Mouse (Mus musculus) CH12.LX (cell line): ENCODE measurements around the gene Themis.

Experiments
- BHLHE40 ChIP-seq: IDR thresholded peaks from 2 replicates; pipeline ENCODE4 v1.6.1; 2011; ENCODE audit warnings: mild to moderate bottlenecking, low read depth, low read length, improper control_type of control experiment
- CTCF ChIP-seq, 2 experiments: IDR thresholded peaks in 1 of 2; conservative IDR thresholded peaks in 1 of 2; 2 replicates each; pipeline ENCODE4 v1.5.1; 2011 to 2012; ENCODE audit warnings: low read depth in 2 of 2, low read length in 2 of 2, improper control_type of control experiment in 1 of 2, inconsistent platforms in 1 of 2, mild to moderate bottlenecking in 1 of 2, moderate library complexity in 1 of 2
- HCFC1 ChIP-seq: IDR thresholded peaks from 2 replicates; pipeline ENCODE4 v1.6.1; 2012; ENCODE audit warnings: low read depth, mild to moderate bottlenecking, inconsistent platforms, low read length, improper control_type of control experiment
- UBTF ChIP-seq: IDR thresholded peaks from 2 replicates; pipeline ENCODE4 v1.6.1; 2012; ENCODE audit warnings: low read depth, mild to moderate bottlenecking, inconsistent platforms, low read length, improper control_type of control experiment, moderate library complexity
- USF2 ChIP-seq: conservative IDR thresholded peaks from 2 replicates; pipeline ENCODE4 v1.6.1; 2011; ENCODE audit warnings: low read depth, low read length, improper control_type of control experiment
- ZKSCAN1 ChIP-seq: IDR thresholded peaks from 2 replicates; pipeline ENCODE4 v1.6.1; 2012; ENCODE audit warnings: low read depth, inconsistent platforms, low read length, improper control_type of control experiment, borderline replicate concordance
- ZMIZ1 ChIP-seq: IDR thresholded peaks from 2 replicates; pipeline ENCODE4 v1.6.1; 2012; ENCODE audit warnings: low read depth, mild to moderate bottlenecking, inconsistent platforms, low read length, improper control_type of control experiment

DNA sequence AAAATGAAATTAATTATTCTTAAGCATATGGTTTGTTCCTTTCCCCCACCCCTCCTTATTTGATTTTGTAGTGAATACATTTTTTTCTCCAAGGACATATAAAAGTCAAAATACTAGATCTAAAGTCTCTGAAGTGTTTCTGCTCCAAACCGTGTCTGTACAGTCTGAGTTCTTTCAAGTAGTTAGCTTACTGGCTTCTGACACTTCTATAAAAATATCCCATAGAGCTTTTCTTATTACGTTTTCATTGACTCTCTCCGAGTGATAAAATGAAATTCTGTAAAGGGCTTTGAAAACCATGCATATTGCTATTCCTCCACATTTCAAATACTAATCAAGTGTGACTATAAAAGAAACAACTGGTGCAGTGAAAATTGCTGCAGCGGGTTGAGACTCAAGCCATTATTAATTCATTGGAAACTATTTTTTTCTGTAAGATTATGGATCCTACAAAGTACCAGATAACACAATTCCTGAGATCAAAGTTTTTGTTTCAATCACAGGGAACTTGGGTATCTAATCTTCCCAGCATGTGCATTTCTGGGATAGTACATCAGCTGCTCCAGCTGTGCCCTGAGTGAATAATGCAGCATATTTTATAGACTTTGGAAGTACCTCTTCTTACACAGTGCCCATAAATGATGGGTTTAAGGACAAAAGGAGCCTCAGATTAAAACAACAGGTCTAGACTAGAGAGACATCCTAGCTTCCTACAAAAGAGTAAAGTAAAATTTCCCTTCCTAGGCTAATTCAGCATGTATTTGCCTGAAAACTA, 202.6 kb downstream of the Themis start:
- TF ChIP-seq ZMIZ1 (no peak), CTCF (conservative IDR thresholded peaks at IDR 0.05 in 1 of 2, IDR thresholded peaks at IDR 0.05 in 1 of 2; ENCODE audit: low read depth in 2 of 2, low read length in 2 of 2) (no peak), UBTF (no peak), HCFC1 (no peak), ZKSCAN1 (no peak), USF2 (no peak), BHLHE40 (no peak)
